17 mouse cellular contexts compared by ENCODE assay signal in genomic region chr19:8605241-8605558, GRCm38 (mm10). TPM values are rescaled to one million over a fixed set of nuclear protein-coding genes. Genes with fewer than 3 reads are reported as not detected.
A peak's percentile ranks its signal among the peaks of the same experiment; 100 is the strongest.
DNase-seq lines count a peak whose midpoint lies in the region; ATAC-seq and TF ChIP-seq lines count a peak whose summit lies in the region.
"Had no signal": no experiment of that assay in that cellular context is flagged by ENCODE, and none has a peak within 500 bp of the region (broad histone marks: within the 10 kb centered on the region; RNA-seq: fewer than 3 reads in every experiment).

No protein-coding gene starts in this region.

- 0 out of 2 replicates have a peak overlapping the region, but pooled peaks have one; percentile 42 for H3K27ac ChIP-seq in kidney, postnatal 0 days
- H3K27ac ChIP-seq in liver, embryonic 13.5 days = no peak overlapping the region; the same call in 1 of the 2 replicates
- H3K27ac ChIP-seq: forebrain, embryonic 15.5 days; heart, embryonic 15.5 days had no signal

- no peak for ATAC-seq in G1E (ENCODE audit: extremely low read depth, insufficient number of reproducible peaks, low FRiP score, poor library complexity, severe bottlenecking)
- peak; percentile 61 for ATAC-seq in common myeloid progenitor, adult 5-6 weeks (replicated peaks; ENCODE audit: low read depth, poor library complexity, severe bottlenecking)
- no peak for ATAC-seq in kidney, postnatal 0 days (replicated peaks; ENCODE audit: low FRiP score, low read depth)
- peak; percentile 18 for ATAC-seq in liver, embryonic 13.5 days (ENCODE audit: low read depth)
- ATAC-seq: forebrain, embryonic 15.5 days; lung, postnatal 0 days had no signal

- no peak overlapping the region for H3K4me3 ChIP-seq in G1E (ENCODE audit: low read depth, low read length)
- H3K4me3 ChIP-seq in kidney, postnatal 0 days (replicated peaks; ENCODE audit: low read depth, low read length) = no peak overlapping the region
- H3K4me3 ChIP-seq in liver, embryonic 13.5 days (replicated peaks) = no peak overlapping the region
- H3K4me3 ChIP-seq: forebrain, embryonic 15.5 days; heart, embryonic 15.5 days had no signal

- 79% methylated on average over 3 of the region's 3 CpGs for WGBS in kidney, postnatal 0 days
- 24% methylated on average over 3 of the region's 3 CpGs for WGBS in liver, embryonic 13.5 days (ENCODE audit: insufficient replicate concordance)

- no peaks in the 10 kb centered on the region for H3K9me3 ChIP-seq in G1E (replicated peaks)
- no peaks in the 10 kb centered on the region for H3K9me3 ChIP-seq in kidney, postnatal 0 days (replicated peaks; ENCODE audit: low read length)
- no peaks in the 10 kb centered on the region for H3K9me3 ChIP-seq in liver, embryonic 13.5 days (replicated peaks)
- H3K9me3 ChIP-seq: forebrain, embryonic 15.5 days; heart, embryonic 15.5 days had no signal

- TF ChIP-seq CTCF in G1E (IDR thresholded peaks at IDR 0.05; ENCODE audit: low read depth, low read length) = no peak
- TF ChIP-seq CTCF in kidney, postnatal 0 days (IDR thresholded peaks at IDR 0.05; ENCODE audit: low read depth) = no peak

- H3K4me1 ChIP-seq in G1E (ENCODE audit: insufficient read depth, low read depth, low read length) = peaks cover 55% of the 10 kb centered on the region
- H3K4me1 ChIP-seq in kidney, postnatal 0 days (replicated peaks; ENCODE audit: insufficient read depth, low read length) = no peaks in the 10 kb centered on the region
- H3K4me1 ChIP-seq in liver, embryonic 13.5 days (replicated peaks) = peaks cover 56% of the 10 kb centered on the region
- H3K4me1 ChIP-seq: forebrain, embryonic 15.5 days had no signal

- peak; percentile 33 for DNase-seq in G1E (ENCODE audit: low spot score)
- DNase-seq in kidney, postnatal 0 days (ENCODE audit: low spot score) = peak; percentile 34
- peak; percentile 20 for DNase-seq in liver, embryonic 13.5 days
- no peak for DNase-seq in lung, postnatal 25 days (ENCODE audit: low spot score)
- DNase-seq in lung, postnatal 4 days = no peak
- DNase-seq in ovary, adult 18-20 months (ENCODE audit: low spot score) = no peak
- DNase-seq: cerebellum, adult 11-12 months; gastrocnemius, postnatal 10 days; right cerebral cortex, postnatal 4 days; thymus, postnatal 4 days had no signal

- no peak overlapping the region for H3K9ac ChIP-seq in kidney, postnatal 0 days (ENCODE audit: low read depth, low read length)
- peak overlapping the region; percentile 8; the same call in 1 of the 2 replicates for H3K9ac ChIP-seq in liver, embryonic 13.5 days
- H3K9ac ChIP-seq: forebrain, embryonic 15.5 days; heart, embryonic 15.5 days had no signal

- H3K36me3 ChIP-seq in G1E (replicated peaks) = no peaks in the 10 kb centered on the region
- no peaks in the 10 kb centered on the region for H3K36me3 ChIP-seq in kidney, postnatal 0 days (ENCODE audit: insufficient read depth, low read length)
- no peaks in the 10 kb centered on the region for H3K36me3 ChIP-seq in liver, embryonic 13.5 days
- H3K36me3 ChIP-seq: forebrain, embryonic 15.5 days; heart, embryonic 15.5 days had no signal

- H3K4me2 ChIP-seq in kidney, postnatal 0 days (ENCODE audit: low read length) = no peak overlapping the region
- no peak overlapping the region for H3K4me2 ChIP-seq in liver, embryonic 13.5 days
- H3K4me2 ChIP-seq: forebrain, embryonic 15.5 days; heart, embryonic 15.5 days; midbrain, embryonic 11.5 days had no signal

- peaks cover 35% of the 10 kb centered on the region for H3K27me3 ChIP-seq in G1E (ENCODE audit: insufficient read depth, low read length)
- no peaks in the 10 kb centered on the region for H3K27me3 ChIP-seq in kidney, postnatal 0 days (ENCODE audit: insufficient read depth, low read length)
- peaks cover 12% of the 10 kb centered on the region; the same call in 1 of the 2 replicates for H3K27me3 ChIP-seq in liver, embryonic 13.5 days
- H3K27me3 ChIP-seq: forebrain, embryonic 15.5 days; heart, embryonic 15.5 days had no signal

RNA-seq across cellular contexts. Expression of gene Slc22a6, which starts 12.6 kb away (rescaled TPM):
- not detected in 2 replicates for total RNA-seq in G1E (2014; fragmentation: Nextera tagmentation)
- total RNA-seq in G1E (2017) = 0.05 and 0.06 TPM in 2 replicates
- not detected in 2 replicates for polyA plus RNA-seq in G1E (2012)
- total RNA-seq in common myeloid progenitor, adult 5-6 weeks (2017) = not detected in 2 replicates
- 73.8 and 93.1 TPM in 2 replicates for polyA plus RNA-seq in kidney, postnatal 0 days (2015; fragmentation: Nextera tagmentation; extraction: Ambion mirVana)
- not detected in 2 replicates for polyA plus RNA-seq in liver, embryonic 13.5 days (2015; fragmentation: Nextera tagmentation; extraction: Ambion mirVana)
- total RNA-seq: gastrocnemius, postnatal 10 days had no signal
- polyA plus RNA-seq: heart, embryonic 15.5 days; large intestine, adult 2 months; limb, embryonic 11.5 days; lung, postnatal 0 days had no signal

RNA-seq across cellular contexts. Expression of gene Slc22a8, which starts 14.1 kb away (rescaled TPM):
- total RNA-seq in G1E (2014; fragmentation: Nextera tagmentation) (not detected in 2 replicates), G1E (2017) (0.06 and 0.16 TPM in 2 replicates)
- polyA plus RNA-seq in G1E (2012) = not detected in 2 replicates
- total RNA-seq in common myeloid progenitor, adult 5-6 weeks (2017) = not detected in 2 replicates
- 19.2 and 25.5 TPM in 2 replicates for polyA plus RNA-seq in kidney, postnatal 0 days (2015; fragmentation: Nextera tagmentation; extraction: Ambion mirVana)
- polyA plus RNA-seq in liver, embryonic 13.5 days (2015; fragmentation: Nextera tagmentation; extraction: Ambion mirVana) = 1.3 and 1.6 TPM in 2 replicates
- polyA plus RNA-seq: large intestine, adult 2 months; limb, embryonic 11.5 days had no signal

RNA-seq across cellular contexts. Expression of gene Chrm1, which starts 58.4 kb away (rescaled TPM):
- total RNA-seq in G1E (2014; fragmentation: Nextera tagmentation) = not detected in 2 replicates
- 0.06 and 0.11 TPM in 2 replicates for total RNA-seq in G1E (2017)
- polyA plus RNA-seq in G1E (2012) = 0.01 and 0.02 TPM in 2 replicates
- not detected in 2 replicates for total RNA-seq in common myeloid progenitor, adult 5-6 weeks (2017)
- polyA plus RNA-seq in kidney, postnatal 0 days (2015; fragmentation: Nextera tagmentation; extraction: Ambion mirVana) = 0.17 and 0.18 TPM in 2 replicates
- polyA plus RNA-seq in liver, embryonic 13.5 days (2015; fragmentation: Nextera tagmentation; extraction: Ambion mirVana) = not detected in 2 replicates

Comparison
In these comparisons a context has a peak if more than half of its experiments do, and no peak if none do; other contexts are left out.
1. ATAC-seq: peak in common myeloid progenitor, adult 5-6 weeks (single experiment) and liver, embryonic 13.5 days (single experiment); none in G1E (single experiment) and kidney, postnatal 0 days (single experiment).
2. DNase-seq: peak in G1E (single experiment), kidney, postnatal 0 days (single experiment) and liver, embryonic 13.5 days (single experiment); none in lung, postnatal 25 days (single experiment), lung, postnatal 4 days (0 of 2) and ovary, adult 18-20 months (single experiment).
3. RNA of gene Slc22a6, which starts 12.6 kb away (polyA plus RNA-seq): 73.8 to 93.1 TPM in kidney, postnatal 0 days; not detected in G1E and not detected in liver, embryonic 13.5 days; every median in the first group is over 10 times any median in the second.